Mouse (Mus musculus) spleen, adult 10 weeks (tissue): ENCODE results near the gene Tm4sf20. TPM values are rescaled to one million over a fixed set of nuclear protein-coding genes. Genes with fewer than 3 reads are reported as not detected.

Experiments
- polyA plus RNA-seq: library from polyadenylated mRNA; stranded (reverse); fragments of 350-450 nt; fragmentation: Illumina TruSeq; extraction: RNeasy Lipid Tissue Mini Kit (QIAGEN cat#74804); gene quantifications from one replicate; pipeline ENCODE4 v1.2.3, GENCODE M21; 2015; ENCODE audit warnings: low replicate concordance; ENCODE audit not compliant: insufficient read depth

Gene Tm4sf20
- not detected for polyA plus RNA-seq

DNA sequence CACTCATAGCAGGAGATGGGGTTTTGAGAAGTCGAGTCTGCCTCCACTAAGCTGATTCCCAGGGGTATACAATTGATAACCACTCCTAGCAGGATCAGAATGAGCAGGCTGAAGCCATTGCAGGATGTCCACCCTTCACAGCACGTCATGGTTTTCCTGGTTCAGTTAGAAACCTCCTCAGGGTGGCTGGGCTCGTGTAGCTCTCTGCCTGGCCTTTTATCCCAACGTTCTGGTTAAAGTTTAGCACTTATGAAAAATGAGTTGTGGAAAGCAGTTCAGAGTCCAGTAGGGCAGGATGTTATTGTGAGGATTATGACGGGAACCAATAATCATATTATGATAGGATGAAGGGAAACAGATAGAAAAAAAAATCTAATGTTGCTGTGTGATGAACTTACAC lies at the start of gene Tm4sf20:
Gene Tm4sf20, minus strand, starts transcription at position 193 of the 400 bp plus-strand sequence.

DNA sequence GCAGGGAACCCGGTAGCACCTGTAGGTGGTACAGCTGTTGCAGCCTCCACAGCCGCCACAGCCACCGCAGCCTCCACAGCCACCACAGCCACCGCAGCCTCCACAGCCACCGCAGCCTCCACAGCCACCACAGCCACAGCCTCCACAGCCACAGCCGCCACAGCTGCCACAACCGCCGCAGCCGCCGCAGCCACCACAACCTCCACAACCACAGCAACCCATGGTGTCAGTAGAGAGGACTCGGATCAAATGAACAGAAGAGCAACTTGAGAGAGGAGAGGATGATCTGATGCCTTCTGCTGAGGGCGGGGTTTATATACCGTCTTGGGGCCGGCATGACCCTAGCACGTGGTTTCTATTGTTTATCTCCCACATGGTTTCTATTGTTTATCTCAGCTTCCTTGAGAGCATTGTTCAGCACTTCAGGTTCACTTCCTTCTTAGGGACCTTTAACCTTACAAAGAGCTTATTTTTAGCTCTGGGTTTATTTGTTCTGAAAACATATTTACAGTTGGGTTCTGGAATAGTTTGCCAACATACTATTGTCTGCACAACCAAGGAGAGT lies 2.8 kb upstream of the Tm4sf20 start, which contains the start of gene Gm47791:
Gene Gm47791, minus strand, starts transcription at position 222 of the 565 bp plus-strand sequence.

DNA sequence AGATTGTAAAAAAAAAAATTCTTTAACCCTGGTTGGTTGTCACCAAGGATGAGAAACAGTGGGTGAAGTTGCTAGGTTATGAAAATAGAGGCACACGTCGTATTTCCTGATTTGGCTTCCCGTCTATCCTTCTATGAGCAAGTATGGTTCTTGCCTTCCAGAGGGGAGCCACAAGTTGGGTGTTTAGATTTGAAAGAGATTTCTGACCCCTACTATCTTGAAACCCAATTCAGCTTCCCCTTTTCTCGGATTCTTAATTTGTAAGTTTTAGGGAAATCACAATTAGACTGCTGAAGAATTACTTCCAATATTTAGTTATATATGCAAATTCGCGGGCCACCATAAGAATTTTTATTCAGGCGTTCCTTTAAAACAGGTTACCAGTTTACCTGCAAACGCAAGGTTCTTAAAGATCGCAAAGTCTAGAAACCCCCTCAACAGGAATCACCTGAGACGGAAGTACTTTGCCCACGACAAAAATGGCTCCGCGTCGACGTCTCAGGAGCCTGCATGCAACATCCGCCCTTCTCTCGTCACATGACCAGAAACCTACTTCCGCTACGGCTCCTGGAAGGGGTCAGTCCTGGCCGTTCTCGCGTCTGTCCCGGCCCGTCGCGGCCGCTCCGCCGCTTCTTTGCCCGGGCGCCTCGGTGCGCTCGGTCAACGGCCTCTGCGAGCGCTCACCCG lies 43.8 kb downstream of the Tm4sf20 start, which contains the start of gene Mff:
Gene Mff, plus strand, starts transcription at position 552 of the 687 bp plus-strand sequence.

Other genes starting within 250 kb of the Tm4sf20 start
- gene Col4a4, start 181.6 kb downstream of the Tm4sf20 start, polyA plus RNA-seq = 0.21 TPM
- 0.12 TPM for gene Col4a3, start 181.5 kb downstream of the Tm4sf20 start, polyA plus RNA-seq
- 199 TPM for gene Mff, start 43.6 kb downstream of the Tm4sf20 start, polyA plus RNA-seq
- not detected for gene Gm47791, start 2.8 kb upstream of the Tm4sf20 start, polyA plus RNA-seq
- 64.2 TPM for gene Agfg1, start 71.0 kb upstream of the Tm4sf20 start, polyA plus RNA-seq
- 0.88 TPM for gene A030005L19Rik, start 144.9 kb upstream of the Tm4sf20 start, polyA plus RNA-seq
- gene A030014E15Rik, start 156.5 kb upstream of the Tm4sf20 start, polyA plus RNA-seq = not detected
- not detected for gene Gm6217, start 162.9 kb upstream of the Tm4sf20 start, polyA plus RNA-seq
- gene A030003K21Rik, start 174.9 kb upstream of the Tm4sf20 start, polyA plus RNA-seq = not detected
- not detected for gene Gm7544, start 187.6 kb upstream of the Tm4sf20 start, polyA plus RNA-seq
- not detected for gene Gm47955, start 191.8 kb upstream of the Tm4sf20 start, polyA plus RNA-seq
- gene Gm47959, start 232.1 kb upstream of the Tm4sf20 start, polyA plus RNA-seq = not detected